Mouse (Mus musculus): ENCODE results near the gene Tub.

- TF ChIP-seq CTCF (IDR thresholded peaks at IDR 0.05; ENCODE audit: low read depth, low read length), result no peak
- TF ChIP-seq POLR2A (IDR thresholded peaks at IDR 0.05; ENCODE audit: insufficient read depth, low read length), result no peak
These were observed 63.0 kb downstream of the Tub start for GRCm38 (mm10) chr7:109012998-109013625.
